Mouse (Mus musculus): Measurements from ENCODE around the gene Tnks2.
"Not testable (repeated sequence)": the region's sequence is repeated elsewhere in the genome, so short reads cannot be mapped to it uniquely, and the experiment has no call there.

The Tnks2 gene

GRCm38 (mm10) chr19:36828322-36828721, 5.7 kb upstream of the Tnks2 start:
- no peak for DNase-seq

DNA sequence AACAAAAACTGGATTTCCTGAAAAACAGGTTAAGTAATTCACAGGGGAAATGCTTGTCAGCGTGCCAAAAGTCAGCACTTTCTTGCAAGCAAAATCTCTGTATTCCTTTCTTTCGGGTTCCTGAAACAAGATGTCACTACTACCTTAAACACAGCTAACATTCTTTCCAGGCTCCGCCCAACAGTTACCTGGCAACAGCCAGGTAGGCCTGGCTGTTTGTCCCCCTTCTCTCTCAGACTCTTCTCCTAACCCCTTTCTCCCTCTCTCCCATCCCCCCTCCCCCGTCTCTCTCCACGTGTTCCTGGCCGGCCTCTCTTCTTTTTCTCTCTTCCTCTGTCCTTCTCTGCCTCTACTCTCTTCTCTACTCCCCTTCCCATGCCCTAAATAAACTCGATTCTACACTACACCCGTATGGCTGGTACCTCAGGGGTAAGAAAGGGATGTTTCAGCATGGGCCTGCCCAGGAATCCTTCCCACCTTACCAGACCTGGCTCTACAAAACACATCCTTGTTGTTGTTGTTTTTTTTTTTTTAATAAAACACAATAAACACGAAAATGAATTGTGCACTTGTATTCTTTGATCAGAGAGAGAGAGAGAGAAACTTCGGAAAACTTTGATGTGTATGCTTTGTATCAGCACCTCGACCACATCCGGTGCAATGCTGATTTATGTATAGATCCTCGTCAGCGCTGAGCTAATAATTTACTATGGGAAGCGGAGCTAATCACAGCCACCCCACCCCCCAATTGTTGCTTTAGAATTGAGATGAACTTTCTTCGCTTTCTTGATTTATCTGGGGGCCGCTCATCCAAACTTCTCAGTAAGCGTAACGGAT, 863 bp upstream of the Tnks2 start:
- DNase-seq = no peak

GRCm38 (mm10) chr19:36834532-36835431, 750 bp downstream of the Tnks2 start:
- no peak for DNase-seq

GRCm38 (mm10) chr19:36836035-36836434, 2.0 kb downstream of the Tnks2 start:
- no peak for DNase-seq

DNA sequence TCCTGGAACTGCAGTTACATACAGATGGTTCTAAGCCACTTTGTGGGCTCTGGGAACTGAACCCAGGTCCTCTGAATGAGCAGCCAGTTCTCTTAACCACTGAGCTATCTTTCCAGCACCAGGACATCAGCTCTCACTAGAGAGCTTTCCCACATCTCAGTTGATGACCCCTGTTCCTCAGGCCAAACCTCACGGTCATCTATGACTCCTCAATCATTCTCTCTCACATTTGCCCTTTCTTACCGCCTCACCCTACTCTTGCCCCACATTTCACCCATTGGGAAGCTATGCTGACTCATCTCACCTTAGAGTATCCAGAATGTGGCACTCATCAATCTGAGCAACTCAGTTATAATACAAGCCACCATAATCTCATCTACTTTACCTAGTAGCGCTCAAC, 6.3 kb downstream of the Tnks2 start:
- no peak for DNase-seq

- DNase-seq = no peak
Measured at GRCm38 (mm10) chr19:36843866-36844265, 9.8 kb downstream of the Tnks2 start.

DNA sequence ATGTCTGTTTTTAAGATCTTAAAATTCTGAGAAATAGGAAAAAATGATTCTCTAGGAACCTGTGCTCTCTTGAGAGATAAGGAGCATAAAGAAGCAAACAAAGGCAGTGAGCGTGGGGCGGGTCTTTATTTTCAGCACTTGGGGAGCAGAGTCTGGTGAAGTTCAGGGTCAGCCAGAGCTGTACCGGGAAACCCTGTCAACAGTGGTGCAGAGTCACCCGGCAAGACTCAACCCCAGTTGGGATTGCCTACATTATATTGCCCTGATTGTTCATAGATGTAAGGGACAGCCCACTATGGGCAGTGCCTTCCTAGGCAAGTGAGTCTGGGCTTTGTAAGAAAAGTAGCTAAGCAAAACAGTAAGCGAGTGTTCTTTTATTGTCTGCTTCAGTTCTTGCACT, 11.9 kb downstream of the Tnks2 start:
- DNase-seq = no peak

DNA sequence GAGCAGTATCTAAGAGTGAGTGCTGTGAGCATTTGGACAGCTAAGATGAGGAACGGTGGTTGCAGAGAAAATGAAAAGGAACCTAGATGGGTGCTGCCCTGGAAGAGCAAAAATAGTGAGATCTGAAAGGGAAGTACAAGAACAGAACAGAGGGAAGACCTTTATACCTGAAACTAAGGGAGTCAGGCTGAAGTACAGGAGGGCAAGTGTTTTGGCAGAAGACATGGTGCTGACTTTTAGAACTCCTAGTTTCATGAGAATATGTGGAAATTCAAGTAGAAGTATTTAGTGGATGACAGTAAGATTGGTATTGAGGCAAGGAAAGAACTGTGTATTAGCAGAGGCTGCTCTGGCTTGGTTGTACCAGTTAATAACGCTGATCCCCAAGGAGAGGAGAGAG, 19.8 kb downstream of the Tnks2 start:
- DNase-seq = no peak

DNA sequence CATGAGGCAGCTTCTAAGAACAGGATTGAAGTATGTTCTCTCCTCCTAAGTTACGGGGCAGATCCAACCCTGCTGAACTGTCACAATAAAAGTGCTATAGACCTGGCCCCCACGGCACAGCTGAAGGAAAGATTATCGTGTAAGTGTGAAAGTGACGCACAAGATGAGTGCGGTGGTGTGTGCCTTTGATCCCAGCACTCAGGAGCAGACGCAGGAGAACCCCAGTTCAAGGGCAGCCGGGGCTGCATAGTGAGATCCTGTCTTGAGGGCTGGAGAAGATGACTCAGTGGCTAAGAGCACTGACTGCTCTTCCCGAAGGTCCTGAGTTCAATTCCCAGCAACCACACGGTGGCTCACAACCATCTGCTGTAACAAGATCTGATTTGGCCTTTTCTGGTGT, 23.8 kb downstream of the Tnks2 start:
- no peak for DNase-seq

- no peak for DNase-seq
Measured at GRCm38 (mm10) chr19:36860393-36860792, 26.4 kb downstream of the Tnks2 start.

DNA sequence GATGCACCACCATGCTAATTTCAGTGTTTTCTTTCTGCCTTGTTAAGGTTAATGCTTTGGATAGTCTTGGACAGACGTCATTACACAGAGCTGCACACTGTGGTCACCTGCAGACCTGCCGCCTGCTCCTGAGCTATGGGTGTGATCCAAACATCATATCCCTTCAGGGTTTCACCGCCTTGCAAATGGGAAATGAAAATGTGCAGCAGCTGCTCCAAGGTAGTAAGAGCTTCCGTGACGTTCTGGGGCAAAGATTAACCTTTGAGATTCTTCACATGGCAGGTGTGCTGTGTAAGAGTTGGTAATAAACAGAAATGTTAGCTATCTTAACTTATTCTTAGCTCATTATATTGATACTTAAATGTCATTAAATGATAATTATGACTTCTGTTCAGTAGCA, 31.9 kb downstream of the Tnks2 start:
- DNase-seq = no peak

DNA sequence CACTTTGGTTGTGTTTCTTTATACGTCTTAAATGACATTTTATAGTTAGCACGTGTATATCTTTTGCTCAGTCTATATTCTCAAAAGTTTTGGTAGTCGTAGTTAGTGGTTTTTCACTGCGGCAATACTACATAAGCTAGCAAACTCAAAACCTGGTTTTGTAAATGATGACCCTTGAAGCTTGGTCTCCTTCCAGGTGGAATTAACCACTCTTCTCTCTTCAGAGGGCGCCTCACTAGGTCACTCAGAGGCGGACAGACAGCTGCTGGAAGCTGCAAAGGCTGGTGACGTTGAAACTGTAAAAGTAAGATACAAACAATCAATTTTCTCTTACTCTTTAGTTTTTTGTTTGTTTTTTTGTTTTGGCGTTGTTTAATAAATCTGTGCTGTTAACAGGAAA, 33.4 kb downstream of the Tnks2 start:
- DNase-seq = no peak

DNA sequence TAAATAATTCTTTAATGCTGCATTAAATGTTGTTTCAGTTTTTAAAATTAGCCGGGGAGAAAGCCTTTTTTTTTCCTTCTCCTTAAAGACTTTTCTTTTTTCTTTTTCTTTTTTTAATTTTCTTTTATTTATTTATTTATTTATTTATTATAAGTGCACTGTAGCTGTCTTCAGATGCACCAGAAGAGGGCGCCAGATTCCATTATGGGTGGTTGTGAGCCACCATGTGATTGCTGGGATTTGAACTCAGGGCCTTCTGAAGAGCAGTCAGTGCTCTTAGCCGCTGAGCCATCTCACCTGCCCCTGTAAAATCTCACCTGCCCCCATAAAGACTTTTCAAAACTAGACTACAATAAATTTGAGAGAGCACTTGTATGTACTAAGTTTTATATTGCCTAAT, 34.6 kb downstream of the Tnks2 start:
- not testable (repeated sequence) for DNase-seq

- no peak for DNase-seq
Measured at GRCm38 (mm10) chr19:36874651-36875050, 40.6 kb downstream of the Tnks2 start.

DNA sequence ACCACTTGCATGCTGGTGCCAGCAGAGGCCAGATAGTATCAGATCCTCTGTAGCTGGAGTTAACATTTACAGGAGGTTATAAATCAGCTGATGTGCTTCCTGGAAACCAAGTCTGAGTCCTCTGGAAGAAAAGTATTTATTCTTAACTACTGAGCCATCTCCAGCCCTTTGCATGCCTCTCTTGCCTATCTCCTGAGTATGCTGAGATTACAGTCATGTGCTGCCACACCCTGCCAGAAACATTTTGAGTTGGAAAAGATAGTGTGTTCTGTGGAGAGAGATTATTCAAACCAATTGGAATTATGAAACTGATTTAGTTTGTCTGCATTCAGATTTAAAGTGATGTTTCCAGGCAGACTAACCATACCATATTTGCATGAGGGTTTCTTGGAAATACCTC, 43.3 kb downstream of the Tnks2 start:
- DNase-seq = no peak

DNA sequence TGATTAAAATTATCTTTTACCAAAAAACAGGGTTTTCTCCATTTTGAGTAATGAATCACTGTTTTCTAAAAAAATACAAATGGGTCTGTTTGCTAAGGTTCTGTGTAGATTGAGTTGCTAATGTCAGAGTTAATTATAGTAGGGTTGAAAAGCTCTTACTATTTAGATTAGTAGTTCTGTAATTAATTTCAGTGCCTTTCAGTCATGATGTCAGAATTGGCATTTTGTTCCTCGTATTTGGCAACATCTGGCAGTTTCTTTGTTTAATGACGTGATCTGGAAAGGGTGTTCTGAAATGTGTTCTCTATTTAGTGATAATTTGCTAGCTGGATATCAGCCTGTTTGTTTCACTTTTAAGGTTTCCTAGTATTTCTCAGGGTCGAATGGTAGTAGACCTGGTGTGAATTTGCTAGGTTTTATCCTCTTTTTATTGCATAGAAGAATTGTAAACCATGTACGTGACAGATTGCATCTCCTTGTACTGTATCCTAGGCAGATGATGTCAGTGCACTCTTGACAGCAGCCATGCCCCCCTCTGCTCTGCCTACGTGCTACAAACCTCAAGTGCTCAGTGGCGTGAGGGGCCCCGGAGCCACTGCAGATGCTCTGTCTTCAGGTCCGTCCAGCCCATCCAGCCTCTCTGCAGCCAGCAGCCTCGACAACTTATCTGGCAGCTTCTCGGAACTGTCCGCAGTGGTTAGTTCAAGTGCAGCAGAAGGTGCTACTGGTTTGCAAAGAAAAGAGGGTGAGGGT, 44.9 kb downstream of the Tnks2 start:
- no peak for DNase-seq

- no peak for DNase-seq
Measured at GRCm38 (mm10) chr19:36883119-36883518, 49.1 kb downstream of the Tnks2 start.

DNA sequence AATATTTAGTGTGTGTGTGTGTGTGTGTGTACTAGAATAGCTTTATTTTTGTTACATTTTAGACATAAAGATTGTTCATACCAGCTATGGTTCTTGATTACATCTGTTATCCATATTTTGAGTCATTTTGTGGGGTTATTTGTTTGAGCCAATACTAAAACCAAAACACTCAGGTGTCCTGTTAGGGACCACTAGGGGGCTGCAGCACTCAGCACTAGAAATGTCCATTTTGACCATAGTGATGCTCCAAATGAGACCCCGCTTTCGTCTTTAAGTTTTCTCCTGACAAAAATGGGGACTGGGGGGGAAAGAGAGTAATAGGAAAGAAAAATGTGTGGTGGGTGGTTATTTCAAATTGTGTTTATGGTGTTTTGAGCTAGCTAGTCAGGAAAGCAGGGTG, 52.3 kb downstream of the Tnks2 start:
- no peak for DNase-seq

DNA sequence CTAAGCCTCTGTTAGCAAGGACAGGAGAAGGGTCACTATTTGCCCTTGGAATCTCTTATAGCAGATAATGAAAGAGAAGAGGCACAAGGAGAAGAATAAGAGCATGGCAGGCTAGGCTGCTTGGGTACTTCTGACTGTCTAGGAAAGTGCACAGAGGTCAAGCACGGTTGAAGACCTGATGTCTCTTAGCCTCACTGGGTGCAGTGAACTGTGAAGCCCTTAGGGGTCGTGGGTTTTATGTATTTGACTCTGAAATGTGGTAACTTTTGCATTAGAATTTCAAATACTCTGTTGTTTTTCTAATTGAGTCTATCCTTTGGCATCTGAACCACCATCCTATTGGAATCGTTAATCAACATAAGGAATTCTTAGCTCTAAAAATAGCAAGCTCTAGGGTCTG, 53.7 kb downstream of the Tnks2 start:
- DNase-seq = no peak

- no peak for DNase-seq
Measured at GRCm38 (mm10) chr19:36891746-36892145, 57.7 kb downstream of the Tnks2 start.

DNA sequence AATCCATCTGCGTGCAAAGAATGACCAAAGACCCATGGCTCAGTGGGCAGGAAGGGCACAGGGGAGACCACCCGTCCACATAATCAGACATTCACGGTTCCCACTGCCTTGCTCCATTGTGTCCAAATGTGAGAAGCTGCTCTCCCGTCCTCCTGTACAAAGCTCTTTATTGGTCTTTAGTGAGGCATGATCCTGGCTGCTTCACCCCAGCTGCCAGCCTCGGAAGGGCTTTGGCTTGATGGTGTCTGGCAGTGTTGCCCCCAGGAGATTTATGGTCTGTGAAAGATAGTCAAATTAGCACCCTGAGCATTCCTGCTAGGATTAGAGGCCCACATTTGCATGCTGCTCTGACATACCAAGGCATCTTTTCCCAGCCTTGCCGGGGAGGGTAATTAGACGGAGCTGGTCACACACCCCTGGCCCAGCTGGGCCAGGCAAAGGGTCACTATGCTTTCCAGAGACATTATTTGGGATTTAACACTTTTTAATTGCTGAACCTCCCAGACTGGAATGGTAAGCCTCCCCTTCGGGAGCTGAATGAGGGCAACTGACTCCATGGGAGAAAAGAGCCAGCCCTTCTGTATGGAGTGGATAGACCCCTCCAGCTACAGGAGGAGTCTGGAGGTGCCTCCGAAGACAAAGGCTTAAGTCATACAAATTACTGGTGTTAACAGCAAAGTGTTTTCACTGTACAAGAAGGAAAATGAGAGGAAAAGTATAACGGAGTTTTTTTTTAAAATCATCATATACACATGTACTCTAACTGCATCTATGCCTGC, 62.9 kb downstream of the Tnks2 start:
- no peak for DNase-seq

- peak; percentile 18 for DNase-seq
Measured at GRCm38 (mm10) chr19:36897778-36898177, 63.7 kb downstream of the Tnks2 start.

- no peak for DNase-seq
Measured at GRCm38 (mm10) chr19:36903377-36903776, 69.3 kb downstream of the Tnks2 start.
